Mouse (Mus musculus) granulocyte monocyte progenitor cell, adult 5-6 weeks (primary cell): Measurements from ENCODE around the gene Ptch2. TPM values are rescaled to one million over a fixed set of nuclear protein-coding genes. Genes with fewer than 3 reads are reported as not detected.

Source experiments
- ATAC-seq: replicated peaks from 2 replicates; pipeline ENCODE4 v1.8.0; 2016; ENCODE audit warnings: mild to moderate bottlenecking, moderate TSS enrichment, inconsistent platforms; ENCODE audit not compliant: poor library complexity, severe bottlenecking
- total RNA-seq, 2 experiments: library from RNA; stranded (forward) in 1 of 2; stranded (reverse) in 1 of 2; fragments of 200-712, 200-1000 nt in 1 of 2; fragments of >200 nt in 1 of 2; fragmentation: Nextera tagmentation in 1 of 2; gene quantifications; 2 replicates each; pipeline ENCODE4 v1.2.3; 2014 to 2017

The Ptch2 gene
- 0.97 TPM in 1 of 2 replicates, not detected in the other for total RNA-seq (2014; fragmentation: Nextera tagmentation)
- total RNA-seq (2017), result not detected in 2 replicates

GRCm38 (mm10) chr4:117095551-117096452, at the start of gene Ptch2:
Ptch2 (plus strand) TSS chr4:117096075.
- ATAC-seq, result peak; percentile 73

GRCm38 (mm10) chr4:117048836-117049235, 47.0 kb upstream of the Ptch2 start:
- ATAC-seq, result no peak

GRCm38 (mm10) chr4:117049485-117049884, 46.4 kb upstream of the Ptch2 start:
- no peak for ATAC-seq

GRCm38 (mm10) chr4:117052626-117053025, 43.2 kb upstream of the Ptch2 start:
- no peak for ATAC-seq

- ATAC-seq, result no peak
These were observed 41.9 kb upstream of the Ptch2 start for GRCm38 (mm10) chr4:117053956-117054355.

GRCm38 (mm10) chr4:117056102-117056501, 39.8 kb upstream of the Ptch2 start:
- no peak for ATAC-seq

- ATAC-seq, result no peak
These were observed 39.4 kb upstream of the Ptch2 start for GRCm38 (mm10) chr4:117056514-117056913.

- no peak for ATAC-seq
These were observed 37.4 kb upstream of the Ptch2 start for GRCm38 (mm10) chr4:117058512-117058911.

GRCm38 (mm10) chr4:117062700-117063390, 33.0 kb upstream of the Ptch2 start:
- ATAC-seq, result no peak

GRCm38 (mm10) chr4:117068035-117068434, 27.8 kb upstream of the Ptch2 start:
- ATAC-seq, result no peak

- ATAC-seq, result no peak
These were observed 26.2 kb upstream of the Ptch2 start for GRCm38 (mm10) chr4:117069647-117070046.

GRCm38 (mm10) chr4:117070624-117071023, 25.3 kb upstream of the Ptch2 start:
- no peak for ATAC-seq

- ATAC-seq, result no peak
These were observed 24.7 kb upstream of the Ptch2 start for GRCm38 (mm10) chr4:117071183-117071582.

GRCm38 (mm10) chr4:117087948-117088640, 7.8 kb upstream of the Ptch2 start:
- ATAC-seq, result no peak

GRCm38 (mm10) chr4:117090586-117090985, 5.3 kb upstream of the Ptch2 start:
- no peak for ATAC-seq

- no peak for ATAC-seq
These were observed 1.1 kb upstream of the Ptch2 start for GRCm38 (mm10) chr4:117094626-117095361.

GRCm38 (mm10) chr4:117096666-117097065, 791 bp downstream of the Ptch2 start:
- ATAC-seq, result no peak

GRCm38 (mm10) chr4:117097969-117098763, 2.3 kb downstream of the Ptch2 start:
- ATAC-seq, result no peak

GRCm38 (mm10) chr4:117098764-117099036, 2.8 kb downstream of the Ptch2 start:
- no peak for ATAC-seq
